ENCODE assay signal across 25 mouse cellular contexts in the genomic region with DNA sequence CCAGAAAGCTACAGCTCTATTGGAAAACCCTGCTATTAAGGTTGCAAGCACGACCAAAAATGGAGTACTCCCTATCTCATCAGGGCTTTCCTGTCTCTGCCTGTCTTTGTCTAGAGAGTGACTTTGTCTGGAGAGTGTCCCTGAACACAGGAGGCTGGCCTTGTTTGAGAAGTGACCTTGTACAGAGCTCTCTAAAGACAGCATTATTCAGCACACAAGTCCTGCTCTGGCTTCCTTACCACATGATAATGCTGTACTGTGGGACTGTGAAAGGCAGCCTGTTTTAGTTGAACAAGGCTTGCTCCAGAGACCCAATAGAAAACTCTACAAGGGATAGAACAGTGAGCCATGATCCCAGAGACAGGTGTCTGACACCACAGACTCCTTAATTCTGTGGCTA. TPM values are rescaled to one million over a fixed set of nuclear protein-coding genes. Genes with fewer than 3 reads are reported as not detected.
DNase-seq lines count a peak whose midpoint lies in the region; ATAC-seq and TF ChIP-seq lines count a peak whose summit lies in the region.
"Had no signal": no experiment of that assay in that cellular context is flagged by ENCODE, and none has a peak within 500 bp of the region (broad histone marks: within the 10 kb centered on the region; RNA-seq: fewer than 3 reads in every experiment).

No protein-coding gene starts in this region.

- no peak for ATAC-seq in heart, embryonic 11.5 days (replicated peaks; ENCODE audit: insufficient number of reproducible peaks, low FRiP score, low TSS enrichment)
- ATAC-seq in heart, postnatal 0 days (ENCODE audit: insufficient read depth, low read depth), result no peak; the same call in 1 of the 2 replicates
- ATAC-seq: forebrain, embryonic 16.5 days; intestine, embryonic 15.5 days had no signal

- H3K27me3 ChIP-seq in heart, embryonic 11.5 days (ENCODE audit: control insufficient read depth, insufficient read depth, low read length), result no peaks in the 10 kb centered on the region
- H3K27me3 ChIP-seq in heart, postnatal 0 days (ENCODE audit: control insufficient read depth, insufficient read depth, low read length), result no peaks in the 10 kb centered on the region
- H3K27me3 ChIP-seq: embryonic facial prominence, embryonic 12.5 days; heart, embryonic 15.5 days; hindbrain, embryonic 13.5 days; intestine, embryonic 15.5 days had no signal

- no peaks in the 10 kb centered on the region for H3K4me1 ChIP-seq in heart, embryonic 11.5 days (ENCODE audit: control insufficient read depth, insufficient read depth, low read length)
- no peaks in the 10 kb centered on the region for H3K4me1 ChIP-seq in heart, postnatal 0 days (ENCODE audit: control insufficient read depth, insufficient read depth)
- H3K4me1 ChIP-seq: embryonic facial prominence, embryonic 12.5 days; heart, embryonic 15.5 days; hindbrain, embryonic 13.5 days; intestine, embryonic 15.5 days had no signal

- H3K36me3 ChIP-seq in heart, embryonic 11.5 days (ENCODE audit: control insufficient read depth, insufficient read depth, low read length), result no peaks in the 10 kb centered on the region
- no peaks in the 10 kb centered on the region for H3K36me3 ChIP-seq in heart, postnatal 0 days (replicated peaks; ENCODE audit: control insufficient read depth, insufficient read depth, low read length)
- H3K36me3 ChIP-seq: embryonic facial prominence, embryonic 12.5 days; heart, embryonic 15.5 days; hindbrain, embryonic 13.5 days; intestine, embryonic 15.5 days had no signal

- H3K4me3 ChIP-seq in heart, embryonic 11.5 days (ENCODE audit: low read depth, low read length), result no peak overlapping the region
- H3K4me3 ChIP-seq in heart, postnatal 0 days (ENCODE audit: low read depth, low read length), result no peak overlapping the region
- H3K4me3 ChIP-seq: embryonic facial prominence, embryonic 12.5 days; heart, embryonic 15.5 days; hindbrain, embryonic 13.5 days; intestine, embryonic 15.5 days had no signal

- TF ChIP-seq CTCF in heart, postnatal 0 days (IDR thresholded peaks at IDR 0.05; ENCODE audit: low read depth), result no peak

- H3K9me3 ChIP-seq in heart, embryonic 11.5 days (replicated peaks; ENCODE audit: control insufficient read depth, low read length), result 0 out of 2 replicates have a peak, but pooled peaks cover 2% of the 10 kb centered on the region
- H3K9me3 ChIP-seq in heart, postnatal 0 days (replicated peaks; ENCODE audit: control insufficient read depth, low read length), result 0 out of 2 replicates have a peak, but pooled peaks cover 6% of the 10 kb centered on the region
- H3K9me3 ChIP-seq: embryonic facial prominence, embryonic 12.5 days; heart, embryonic 15.5 days; hindbrain, embryonic 13.5 days; intestine, embryonic 15.5 days had no signal

- TF ChIP-seq EP300 in heart, postnatal 0 days (IDR thresholded peaks at IDR 0.05; ENCODE audit: low read depth), result no peak

- 22% methylated on average over 1 of the region's 1 CpGs for WGBS in heart, embryonic 11.5 days (ENCODE audit: insufficient replicate concordance)
- 0% methylated on average over 1 of the region's 1 CpGs for WGBS in heart, postnatal 0 days

- intact Hi-C loops in heart, postnatal 14 days (cut with DNase I), result no loop called here

- H3K4me2 ChIP-seq in heart, embryonic 11.5 days, result no peak overlapping the region
- H3K4me2 ChIP-seq in heart, postnatal 0 days (ENCODE audit: low read depth, low read length), result no peak overlapping the region
- H3K4me2 ChIP-seq: embryonic facial prominence, embryonic 12.5 days; heart, embryonic 15.5 days; hindbrain, embryonic 13.5 days; intestine, embryonic 15.5 days had no signal

- H3K9ac ChIP-seq in heart, embryonic 11.5 days (ENCODE audit: low read depth, low read length), result no peak overlapping the region
- no peak overlapping the region for H3K9ac ChIP-seq in heart, postnatal 0 days (replicated peaks; ENCODE audit: low read depth, low read length)
- H3K9ac ChIP-seq: embryonic facial prominence, embryonic 12.5 days; heart, embryonic 15.5 days; hindbrain, embryonic 13.5 days; intestine, embryonic 15.5 days had no signal

- 0 out of 2 replicates have a peak overlapping the region, but pooled peaks have one; percentile 23 for H3K27ac ChIP-seq in heart, embryonic 11.5 days (ENCODE audit: low read depth, low read length)
- H3K27ac ChIP-seq in heart, postnatal 0 days (ENCODE audit: low read depth), result no peak overlapping the region
- H3K27ac ChIP-seq: embryonic facial prominence, embryonic 12.5 days; heart, embryonic 15.5 days; hindbrain, embryonic 13.5 days; intestine, embryonic 15.5 days had no signal

- peak; percentile 54 for DNase-seq in adrenal gland, adult 2 months
- no peak for DNase-seq in adrenal gland, postnatal 4 days (ENCODE audit: low spot score in 2 of 2)
- DNase-seq in heart, postnatal 14 days, result no peak
- DNase-seq in heart, postnatal 0 days (ENCODE audit: low spot score), result peak; percentile 23
- DNase-seq in heart, adult 9 months (ENCODE audit: low spot score in 2 of 2), result no peak
- peak; percentile 8 for DNase-seq in testis, postnatal 14 days (ENCODE audit: low spot score)
- DNase-seq in testis, postnatal 10 days (ENCODE audit: low spot score), result no peak
- DNase-seq: adrenal gland, postnatal 14 days; cerebellum, adult 11-12 months; cerebellum, adult 9-10 months; cerebellum, postnatal 25 days; gastrocnemius, postnatal 10 days; heart, postnatal 4 days; kidney, adult 18-20 months had no signal

RNA-seq across cellular contexts. Expression of a gene that starts 19.8 kb away (rescaled TPM):
- total RNA-seq in adrenal gland, adult 2 months (2021), result not detected
- polyA plus RNA-seq in adrenal gland, adult 2 months (2012; rRNA removed), result not detected in 2 replicates
- total RNA-seq in adrenal gland, postnatal 4 days (2021), result 1 to 10 TPM; 6.5 to 7.6 TPM
- polyA plus RNA-seq in heart, embryonic 11.5 days (2014; fragmentation: Nextera tagmentation; extraction: Ambion mirVana), result 9.4 and 9.9 TPM in 2 replicates
- total RNA-seq in heart, postnatal 14 days (2021), result 1,000 to 10,000 TPM; 1,659 to 1,754 TPM
- total RNA-seq in heart, postnatal 0 days (2014; rRNA removed; ENCODE audit: low replicate concordance), result 406 and 571 TPM in 2 replicates
- 394 and 421 TPM in 2 replicates for polyA plus RNA-seq in heart, postnatal 0 days (2015; fragmentation: Nextera tagmentation; extraction: Ambion mirVana)
- total RNA-seq: adrenal gland, postnatal 14 days; MEL had no signal
- polyA plus RNA-seq: C2C12; cortical plate, adult 2 months; embryonic facial prominence, embryonic 12.5 days; forebrain, embryonic 11.5 days; forebrain, embryonic 16.5 days; kidney, embryonic 14.5 days had no signal

Comparison
In these comparisons a context has a peak if more than half of its experiments do, and no peak if none do; other contexts are left out.
1. DNase-seq: peak in adrenal gland, adult 2 months (single experiment), heart, postnatal 0 days (single experiment) and testis, postnatal 14 days (single experiment); none in adrenal gland, postnatal 4 days (0 of 2), heart, postnatal 14 days (0 of 2), heart, adult 9 months (0 of 2) and testis, postnatal 10 days (single experiment).
2. RNA of a gene that starts 19.8 kb away (total RNA-seq): 1,659 to 1,754 TPM in heart, postnatal 14 days and 406 to 571 TPM in heart, postnatal 0 days; 6.5 to 7.6 TPM in adrenal gland, postnatal 4 days and not detected in adrenal gland, adult 2 months; every median in the first group is over 10 times any median in the second.